Mouse (Mus musculus): ENCODE data around the gene Ecm2. TPM values are rescaled to one million over a fixed set of nuclear protein-coding genes. Genes with fewer than 3 reads are reported as not detected.

The Ecm2 gene
- polyA plus RNA-seq (2014; fragmentation: Illumina TruSeq; extraction: RNeasy Lipid Tissue Mini Kit (QIAGEN cat#74804); ENCODE audit: insufficient read depth, low read depth, low replicate concordance) = 10.1 TPM

DNA sequence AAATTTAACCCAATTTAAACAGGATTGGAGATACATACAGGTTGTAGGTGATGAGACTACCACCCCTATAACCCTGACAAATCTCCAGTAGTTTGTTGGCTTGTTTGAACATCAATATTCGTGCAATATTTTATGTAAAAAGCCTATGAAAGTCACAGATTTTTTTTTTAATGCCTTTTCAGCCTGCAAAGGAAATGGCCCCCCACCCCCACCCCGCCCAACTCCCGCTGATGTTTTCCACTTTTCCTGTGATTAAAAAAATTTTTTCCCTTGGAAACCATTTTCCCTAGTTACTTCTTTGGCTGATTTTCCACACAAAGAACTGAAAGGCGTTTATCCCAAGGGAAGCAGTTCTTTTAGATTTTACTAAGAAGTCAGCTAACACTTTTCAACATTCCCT is at the start of gene Ecm2:
Ecm2 (plus strand) TSS at position 301 of the 400 bp plus-strand sequence.

DNA sequence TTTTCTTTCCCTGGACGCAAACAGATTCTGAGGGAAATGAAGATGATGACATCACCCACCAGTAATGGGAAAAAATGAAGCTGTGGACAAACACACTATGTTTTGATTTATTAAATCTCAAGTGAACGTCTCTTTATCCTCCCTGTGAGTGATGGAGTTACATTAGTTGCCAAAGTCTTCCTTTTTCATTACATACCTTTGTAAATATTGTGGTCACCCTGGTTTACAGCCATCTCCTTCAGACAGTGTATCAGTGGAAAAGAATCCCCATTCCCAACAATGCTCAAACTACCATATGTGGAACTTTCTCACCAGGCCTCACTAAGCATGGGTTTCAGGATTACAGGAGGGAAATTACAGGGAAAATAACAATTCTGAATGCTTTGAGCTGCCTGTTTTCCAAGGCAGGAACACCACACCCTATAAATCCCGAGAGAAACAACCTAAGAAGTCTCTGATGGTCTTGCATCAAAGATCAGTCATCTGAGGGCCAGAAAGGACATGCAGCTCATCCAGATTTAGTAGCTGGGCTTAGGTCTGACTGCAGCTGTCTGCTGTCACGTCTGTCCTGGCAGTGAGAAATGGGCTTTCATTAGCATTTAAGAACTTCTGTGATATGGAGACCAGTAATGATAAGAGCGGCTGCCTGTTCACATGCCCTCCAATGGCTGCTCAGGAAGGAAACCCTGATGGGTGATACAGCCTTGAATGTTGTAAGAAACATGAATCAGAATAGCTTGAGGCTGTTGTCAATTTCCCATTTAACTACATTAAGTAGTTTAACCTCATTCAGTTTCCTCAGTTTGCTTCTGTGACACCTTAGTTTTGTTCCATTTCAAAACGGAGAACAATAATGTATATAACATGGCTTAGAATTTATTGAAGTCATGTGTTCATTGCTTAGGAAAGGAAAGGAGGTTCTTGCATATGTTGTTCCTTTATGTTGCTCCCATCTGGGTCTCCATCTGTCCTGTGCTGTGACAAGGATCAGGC is 11.9 kb upstream of the Ecm2 start, which contains the start of gene Tes3-ps:
Tes3-ps (plus strand) TSS at position 943 of the 993 bp plus-strand sequence.

DNA sequence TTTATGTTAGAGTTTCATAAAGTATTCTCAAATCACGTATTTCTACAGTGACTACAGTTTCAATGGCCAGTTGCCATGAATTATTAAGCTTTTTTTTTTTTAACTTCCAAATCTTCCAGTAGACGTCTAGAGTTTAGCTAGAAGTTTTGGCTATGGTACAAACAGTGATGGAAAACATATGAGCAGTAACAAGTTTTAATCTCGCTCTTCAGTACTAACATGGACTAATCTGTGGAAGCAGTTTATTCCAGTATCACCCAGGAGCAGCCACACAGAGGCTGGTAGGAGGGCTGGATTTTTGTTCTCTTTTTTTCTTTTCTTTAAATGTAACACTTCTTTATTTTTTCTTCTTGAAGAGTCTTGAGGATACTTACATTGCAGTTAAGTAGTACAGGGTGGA is 39.7 kb downstream of the Ecm2 start, which contains the start of gene Aspn:
Aspn (plus strand) TSS at position 165 of the 400 bp plus-strand sequence.

GRCm38 (mm10) chr13:49581541-49582530 is 77.2 kb downstream of the Ecm2 start, which contains the start of gene Omd:
Omd (plus strand) TSS chr13:49582462.

Other genes starting within 250 kb of the Ecm2 start
- gene Fgd3, start 184.5 kb upstream of the Ecm2 start, polyA plus RNA-seq (2014; fragmentation: Illumina TruSeq; extraction: RNeasy Lipid Tissue Mini Kit (QIAGEN cat#74804); ENCODE audit: insufficient read depth, low read depth, low replicate concordance) = 3.0 TPM
- 28.4 TPM for gene Bicd2, start 163.2 kb upstream of the Ecm2 start, polyA plus RNA-seq (2014; fragmentation: Illumina TruSeq; extraction: RNeasy Lipid Tissue Mini Kit (QIAGEN cat#74804); ENCODE audit: insufficient read depth, low read depth, low replicate concordance)
- 8.8 TPM for gene Ippk, start 83.6 kb upstream of the Ecm2 start, polyA plus RNA-seq (2014; fragmentation: Illumina TruSeq; extraction: RNeasy Lipid Tissue Mini Kit (QIAGEN cat#74804); ENCODE audit: insufficient read depth, low read depth, low replicate concordance)
- not detected for gene Tes3-ps, start 11.5 kb upstream of the Ecm2 start, polyA plus RNA-seq (2014; fragmentation: Illumina TruSeq; extraction: RNeasy Lipid Tissue Mini Kit (QIAGEN cat#74804); ENCODE audit: insufficient read depth, low read depth, low replicate concordance)
- 13.5 TPM for gene Aspn, start 39.6 kb downstream of the Ecm2 start, polyA plus RNA-seq (2014; fragmentation: Illumina TruSeq; extraction: RNeasy Lipid Tissue Mini Kit (QIAGEN cat#74804); ENCODE audit: insufficient read depth, low read depth, low replicate concordance)
- gene Omd, start 77.7 kb downstream of the Ecm2 start, polyA plus RNA-seq (2014; fragmentation: Illumina TruSeq; extraction: RNeasy Lipid Tissue Mini Kit (QIAGEN cat#74804); ENCODE audit: insufficient read depth, low read depth, low replicate concordance) = 2.6 TPM
- 173 TPM for gene Ogn, start 103.2 kb downstream of the Ecm2 start, polyA plus RNA-seq (2014; fragmentation: Illumina TruSeq; extraction: RNeasy Lipid Tissue Mini Kit (QIAGEN cat#74804); ENCODE audit: insufficient read depth, low read depth, low replicate concordance)
- 0.85 TPM for gene Cenpp, start 148.0 kb downstream of the Ecm2 start, polyA plus RNA-seq (2014; fragmentation: Illumina TruSeq; extraction: RNeasy Lipid Tissue Mini Kit (QIAGEN cat#74804); ENCODE audit: insufficient read depth, low read depth, low replicate concordance)
- 5.1 TPM for gene Nol8, start 148.3 kb downstream of the Ecm2 start, polyA plus RNA-seq (2014; fragmentation: Illumina TruSeq; extraction: RNeasy Lipid Tissue Mini Kit (QIAGEN cat#74804); ENCODE audit: insufficient read depth, low read depth, low replicate concordance)
- gene Iars, start 177.3 kb downstream of the Ecm2 start, polyA plus RNA-seq (2014; fragmentation: Illumina TruSeq; extraction: RNeasy Lipid Tissue Mini Kit (QIAGEN cat#74804); ENCODE audit: insufficient read depth, low read depth, low replicate concordance) = 8.7 TPM